Mouse (Mus musculus): ENCODE data around the gene 1700125H20Rik. TPM values are rescaled to one million over a fixed set of nuclear protein-coding genes. Genes with fewer than 3 reads are reported as not detected.

1700125H20Rik gene
- polyA plus RNA-seq (2017; shearing (Covaris generic)), result not detected

GRCm38 (mm10) chr11:85170058-85170740 is at the start of gene 1700125H20Rik:
TSS of gene 1700125H20Rik (plus strand) at chr11:85170404.

GRCm38 (mm10) chr11:85139581-85140540 is 30.3 kb upstream of the 1700125H20Rik start, which contains the start of gene Usp32:
TSS of gene Usp32 (minus strand) at chr11:85140161.

Other genes starting within 250 kb of the 1700125H20Rik start
- gene Car4, start 212.6 kb upstream of the 1700125H20Rik start, polyA plus RNA-seq (2017; shearing (Covaris generic)), result not detected
- 19.0 TPM for gene Usp32, start 30.2 kb upstream of the 1700125H20Rik start, polyA plus RNA-seq (2017; shearing (Covaris generic))
- 41.1 TPM for gene Appbp2, start 64.7 kb downstream of the 1700125H20Rik start, polyA plus RNA-seq (2017; shearing (Covaris generic))
- 63.3 TPM for gene Ppm1d, start 140.8 kb downstream of the 1700125H20Rik start, polyA plus RNA-seq (2017; shearing (Covaris generic))
- gene Bcas3, start 182.8 kb downstream of the 1700125H20Rik start, polyA plus RNA-seq (2017; shearing (Covaris generic)), result 49.5 TPM

Measured in effector memory CD4-positive, alpha-beta T cell, adult 5 months (primary cell).